Mouse (Mus musculus): ENCODE data around the gene Gm10837. TPM values are rescaled to one million over a fixed set of nuclear protein-coding genes. Genes with fewer than 3 reads are reported as not detected.

Gene Gm10837
- polyA plus RNA-seq, 1 experiment from 2014 or later: 0.07 TPM

DNA sequence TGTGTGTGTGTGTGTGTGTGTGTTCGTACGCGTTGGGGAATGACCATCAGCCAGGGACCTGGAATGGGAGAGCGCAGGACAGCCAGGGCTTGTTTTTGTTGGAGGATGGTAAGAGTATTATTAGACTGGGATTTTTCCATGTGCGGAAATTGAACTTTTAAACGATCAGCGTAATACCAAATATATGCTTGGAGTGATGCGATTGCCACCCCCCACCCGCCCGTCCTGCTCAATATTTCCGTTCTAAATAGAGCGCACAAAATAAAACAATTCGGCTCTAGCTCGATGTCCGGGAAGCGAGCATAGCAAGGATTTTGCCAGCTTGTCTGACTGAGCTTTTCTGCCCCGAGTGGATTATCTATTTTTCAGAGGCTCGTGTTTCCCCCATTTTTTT, 13.6 kb upstream of the Gm10837 start:
- H3K36me3 ChIP-seq: peaks cover 22% of the 10 kb centered on the region
- 0% methylated on average over 18 of the region's 18 CpGs for whole genome bisulfite sequencing

DNA sequence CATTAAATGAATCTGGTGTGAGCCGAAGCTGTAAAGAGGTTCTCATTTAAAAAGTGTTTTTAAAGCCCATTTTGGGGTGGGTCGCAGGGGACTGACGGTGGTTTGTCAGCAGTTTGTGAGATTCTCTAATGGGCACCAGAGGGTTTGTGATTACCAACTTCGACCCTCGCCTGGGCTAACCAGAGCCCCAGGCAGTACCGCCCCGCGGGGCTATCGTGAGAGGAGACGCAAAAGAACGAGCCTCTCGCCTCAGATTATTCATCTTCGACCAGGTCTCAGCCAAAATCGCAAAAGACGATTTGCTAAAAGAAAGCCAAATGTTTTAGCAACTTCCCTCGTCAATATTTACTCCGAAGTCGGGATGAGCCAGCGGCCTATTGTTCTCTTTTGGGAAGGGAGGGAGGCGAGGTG, 13.1 kb upstream of the Gm10837 start:
- peaks cover 22% of the 10 kb centered on the region for H3K36me3 ChIP-seq
- peak overlapping the region; percentile 82 for H3K4me3 ChIP-seq
- peak overlapping the region; percentile 97 for H3K27ac ChIP-seq (replicated peaks)
- peak; percentile 59 for DNase-seq (ENCODE audit: low spot score)
- H3K9me3 ChIP-seq (replicated peaks): no peaks in the 10 kb centered on the region
- H3K4me1 ChIP-seq: peaks cover 82% of the 10 kb centered on the region
- peaks cover 98% of the 10 kb centered on the region for H3K27me3 ChIP-seq (ENCODE audit: low read depth, poor library complexity, severe bottlenecking)
- under 1% methylated on average over 20 of the region's 20 CpGs for WGBS

More for the DNA sequence above, 13.6 kb upstream of the Gm10837 start:
- H3K27ac ChIP-seq (replicated peaks): peak overlapping the region; percentile 97
- no peak for DNase-seq (ENCODE audit: low spot score)
- H3K9me3 ChIP-seq (replicated peaks): no peaks in the 10 kb centered on the region
- H3K4me3 ChIP-seq: peak overlapping the region; percentile 82
- H3K4me1 ChIP-seq: peaks cover 81% of the 10 kb centered on the region
- peaks cover 98% of the 10 kb centered on the region for H3K27me3 ChIP-seq (ENCODE audit: low read depth, poor library complexity, severe bottlenecking)

DNA sequence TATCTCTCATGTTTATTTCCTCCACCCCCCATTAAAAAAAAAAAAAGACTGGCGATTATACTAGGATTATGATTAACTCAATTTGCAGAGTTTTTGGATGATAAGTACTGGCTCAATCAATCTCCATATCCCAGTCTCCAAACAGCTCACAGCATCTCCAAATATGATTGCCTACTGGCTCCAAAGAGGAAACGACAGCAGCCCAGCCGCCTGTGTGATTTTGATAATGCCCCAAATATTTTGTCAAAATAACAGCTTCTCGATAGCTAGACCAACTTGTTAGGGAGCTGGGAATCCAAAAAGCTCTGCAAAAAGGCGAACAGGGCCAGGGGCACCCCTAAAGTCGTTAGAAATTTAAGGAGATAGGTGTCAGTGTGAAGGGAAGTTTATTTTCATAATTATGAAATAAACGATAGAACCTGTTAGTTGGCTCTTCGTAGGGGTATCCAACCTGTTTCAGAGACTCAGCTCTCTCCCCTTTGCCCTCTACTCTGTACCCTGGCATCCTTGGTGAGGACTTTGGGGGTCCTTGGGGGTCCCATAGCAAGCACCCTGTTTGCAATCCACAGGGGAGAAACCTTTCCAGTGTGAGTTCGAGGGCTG, 12.3 kb upstream of the Gm10837 start:
- peaks cover 82% of the 10 kb centered on the region for H3K4me1 ChIP-seq
- H3K27ac ChIP-seq (replicated peaks): peak overlapping the region; percentile 97
- peaks cover 98% of the 10 kb centered on the region for H3K27me3 ChIP-seq (ENCODE audit: low read depth, poor library complexity, severe bottlenecking)
- DNase-seq (ENCODE audit: low spot score): no peak
- no peaks in the 10 kb centered on the region for H3K9me3 ChIP-seq (replicated peaks)
- H3K4me3 ChIP-seq: peak overlapping the region; percentile 82
- WGBS: 2% methylated on average over 9 of the region's 9 CpGs
- peaks cover 22% of the 10 kb centered on the region for H3K36me3 ChIP-seq

DNA sequence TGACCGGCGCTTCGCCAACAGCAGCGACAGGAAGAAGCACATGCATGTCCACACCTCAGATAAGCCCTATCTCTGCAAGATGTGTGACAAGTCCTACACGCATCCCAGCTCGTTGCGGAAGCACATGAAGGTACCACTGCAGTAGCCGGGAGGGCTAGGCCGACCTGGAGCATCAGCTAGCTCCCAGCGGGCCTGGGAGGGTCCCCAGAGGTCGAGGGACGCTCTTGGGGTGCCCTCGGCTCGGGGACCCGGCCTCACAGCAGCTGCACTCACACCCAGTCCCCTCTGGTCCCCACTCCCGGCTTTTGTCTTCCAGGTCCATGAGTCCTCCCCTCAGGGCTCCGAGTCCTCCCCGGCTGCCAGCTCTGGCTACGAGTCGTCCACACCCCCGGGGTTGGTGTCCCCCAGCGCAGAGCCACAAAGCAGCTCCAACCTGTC, 11.8 kb upstream of the Gm10837 start:
- H3K9me3 ChIP-seq (replicated peaks): no peaks in the 10 kb centered on the region
- peak; percentile 78 for DNase-seq (ENCODE audit: low spot score)
- H3K27me3 ChIP-seq (ENCODE audit: low read depth, poor library complexity, severe bottlenecking): peaks cover 98% of the 10 kb centered on the region
- H3K4me1 ChIP-seq: peaks cover 82% of the 10 kb centered on the region
- peak overlapping the region; percentile 82 for H3K4me3 ChIP-seq
- H3K36me3 ChIP-seq: peaks cover 22% of the 10 kb centered on the region
- under 1% methylated on average over 22 of the region's 22 CpGs for WGBS
- peak overlapping the region; percentile 97 for H3K27ac ChIP-seq (replicated peaks)

DNA sequence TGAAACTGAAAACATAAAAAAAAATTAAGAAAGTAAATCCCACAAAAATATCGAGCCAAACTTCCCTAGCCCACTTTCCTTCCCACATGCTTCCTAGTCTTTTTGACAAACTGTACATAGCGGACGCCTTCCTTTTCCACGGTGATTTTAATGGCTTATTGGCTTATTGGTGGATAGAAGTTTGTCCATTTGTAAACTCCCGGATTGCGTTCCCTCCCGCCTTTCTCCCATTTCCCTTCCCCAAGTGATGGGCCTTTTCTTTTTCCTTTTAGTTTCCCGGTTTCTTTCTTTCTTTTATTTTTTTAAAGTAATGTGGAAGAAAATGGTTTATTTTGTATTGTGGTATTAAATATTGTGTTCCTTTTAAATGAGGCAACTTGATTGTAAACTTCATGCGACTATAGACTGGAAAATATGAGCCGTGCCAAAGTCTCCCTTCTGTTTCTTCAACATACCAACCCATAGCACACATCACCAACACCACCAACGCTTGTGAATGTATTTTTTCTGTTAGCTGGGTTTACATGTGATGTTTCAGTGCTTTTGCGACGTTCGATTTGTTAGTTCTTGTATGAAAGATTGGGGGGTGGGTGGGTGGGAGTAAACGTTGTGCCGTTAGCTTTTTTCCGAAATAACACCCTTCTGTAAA, 10.8 kb upstream of the Gm10837 start:
- Histone ChIP-seq H3K36me3 (peaks cover 22% of the 10 kb centered on the region), H3K27ac (replicated peaks) (peak overlapping the region; percentile 97), H3K4me3 (peak overlapping the region; percentile 82), H3K4me1 (peaks cover 82% of the 10 kb centered on the region), H3K27me3 (ENCODE audit: low read depth, poor library complexity, severe bottlenecking) (peaks cover 98% of the 10 kb centered on the region), H3K9me3 (replicated peaks) (no peaks in the 10 kb centered on the region)
- WGBS: 8% methylated on average over 17 of the region's 17 CpGs
- peak; percentile 19 for DNase-seq (ENCODE audit: low spot score)

DNA sequence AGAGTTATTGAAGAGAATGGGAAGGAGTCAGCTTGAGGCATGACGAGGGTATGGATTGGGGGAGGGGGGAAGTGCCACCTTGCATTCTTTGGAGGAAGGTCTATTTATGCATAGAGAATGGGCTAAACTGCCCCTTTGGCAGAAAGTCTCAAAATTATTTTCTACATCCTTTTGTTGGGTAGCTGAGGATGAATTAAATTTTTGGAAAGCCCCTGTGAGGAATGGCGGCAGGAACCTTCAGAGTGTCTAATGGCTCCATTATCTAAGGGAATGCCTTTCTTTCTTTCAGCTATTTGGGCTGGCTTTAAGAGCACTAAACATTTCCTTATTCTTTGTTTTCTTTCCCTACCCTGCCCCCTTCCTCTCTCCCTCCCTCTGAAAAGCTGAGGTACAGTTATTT, 10.0 kb upstream of the Gm10837 start:
- 3% methylated on average over 2 of the region's 2 CpGs for WGBS
- Histone ChIP-seq H3K27me3 (ENCODE audit: low read depth, poor library complexity, severe bottlenecking) (peaks cover 98% of the 10 kb centered on the region), H3K9me3 (replicated peaks) (no peaks in the 10 kb centered on the region), H3K27ac (replicated peaks) (peak overlapping the region; percentile 97), H3K4me3 (peak overlapping the region; percentile 82), H3K4me1 (peaks cover 82% of the 10 kb centered on the region), H3K36me3 (peaks cover 22% of the 10 kb centered on the region)
- DNase-seq (ENCODE audit: low spot score): peak; percentile 41

DNA sequence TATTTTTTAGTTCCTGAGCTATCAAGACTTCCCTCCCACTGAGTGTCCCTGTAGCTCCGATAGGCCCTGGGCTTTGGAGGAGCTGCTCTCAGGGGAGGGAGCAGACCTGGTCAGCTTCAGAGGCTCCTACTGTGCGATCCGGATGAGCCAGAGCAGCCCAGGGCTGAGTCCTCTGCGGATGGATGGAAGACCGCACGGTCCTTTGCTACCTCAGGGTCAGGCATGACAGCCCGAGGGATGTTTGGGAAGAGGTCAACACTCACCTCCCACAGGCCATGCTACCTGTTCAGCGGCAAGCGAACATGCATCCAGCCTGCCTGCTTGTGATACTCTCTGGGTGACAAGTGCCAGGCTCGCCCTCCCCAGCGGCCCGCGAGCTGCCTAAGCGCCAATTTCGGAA, 9.2 kb upstream of the Gm10837 start:
- peak overlapping the region; percentile 97 for H3K27ac ChIP-seq (replicated peaks)
- DNase-seq (ENCODE audit: low spot score): peak; percentile 58
- peaks cover 80% of the 10 kb centered on the region for H3K4me1 ChIP-seq
- 2% methylated on average over 15 of the region's 15 CpGs for whole genome bisulfite sequencing
- peaks cover 98% of the 10 kb centered on the region for H3K27me3 ChIP-seq (ENCODE audit: low read depth, poor library complexity, severe bottlenecking)
- peak overlapping the region; percentile 82 for H3K4me3 ChIP-seq
- H3K9me3 ChIP-seq (replicated peaks): no peaks in the 10 kb centered on the region
- peaks cover 18% of the 10 kb centered on the region for H3K36me3 ChIP-seq

DNA sequence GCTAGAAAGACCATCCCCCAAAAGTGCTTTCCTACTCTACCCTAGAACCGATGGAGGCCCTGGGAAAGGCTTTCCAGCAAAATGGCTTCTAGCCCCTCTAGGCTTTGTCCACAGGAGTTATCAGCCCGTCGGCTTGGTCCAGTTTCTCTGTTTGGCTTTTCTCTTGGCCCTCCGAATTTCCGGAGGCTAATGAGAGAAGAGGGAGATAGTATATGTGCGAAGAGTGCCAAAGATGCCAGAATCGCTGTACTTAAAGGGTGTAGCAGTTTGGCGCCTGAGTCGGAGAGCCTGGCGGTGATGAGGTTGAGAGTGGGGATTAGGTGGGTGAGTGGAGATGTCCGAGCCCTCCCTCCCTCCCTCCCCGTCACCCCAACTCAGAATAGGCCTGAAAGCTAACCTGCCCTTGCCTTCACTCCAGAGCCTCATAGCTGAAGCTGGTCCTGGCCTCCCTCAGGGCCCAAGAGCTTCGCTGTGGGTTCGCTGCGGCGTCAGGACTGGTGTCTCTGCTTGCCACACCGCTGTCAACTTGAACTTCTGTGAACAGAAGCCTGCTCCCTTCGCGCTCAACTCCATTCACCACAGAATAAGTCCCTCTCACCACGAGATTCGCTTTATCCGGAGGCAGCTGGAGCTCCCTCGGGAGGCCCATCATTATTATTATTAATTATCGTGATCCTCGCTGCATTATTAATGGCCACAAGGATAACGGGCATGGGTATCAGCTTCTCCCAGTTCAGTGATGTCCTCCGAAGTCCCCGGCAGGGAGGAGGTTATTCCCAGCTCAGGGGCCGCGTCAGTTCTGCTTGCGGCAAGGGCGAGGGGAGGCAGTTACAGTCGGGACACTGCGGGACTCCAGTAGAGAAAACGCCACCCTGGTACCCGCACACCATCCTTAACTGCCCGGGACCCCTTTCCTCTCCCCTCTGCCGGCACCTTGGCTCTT, 8.0 kb upstream of the Gm10837 start:
- DNase-seq (ENCODE audit: low spot score): peak; percentile 71
- peak overlapping the region; percentile 97 for H3K27ac ChIP-seq (replicated peaks)
- WGBS: under 1% methylated on average over 38 of the region's 38 CpGs
- no peaks in the 10 kb centered on the region for H3K9me3 ChIP-seq (replicated peaks)
- peak overlapping the region; percentile 82 for H3K4me3 ChIP-seq
- H3K27me3 ChIP-seq (ENCODE audit: low read depth, poor library complexity, severe bottlenecking): peaks cover 98% of the 10 kb centered on the region
- peaks cover 12% of the 10 kb centered on the region for H3K36me3 ChIP-seq
- peaks cover 76% of the 10 kb centered on the region for H3K4me1 ChIP-seq

DNA sequence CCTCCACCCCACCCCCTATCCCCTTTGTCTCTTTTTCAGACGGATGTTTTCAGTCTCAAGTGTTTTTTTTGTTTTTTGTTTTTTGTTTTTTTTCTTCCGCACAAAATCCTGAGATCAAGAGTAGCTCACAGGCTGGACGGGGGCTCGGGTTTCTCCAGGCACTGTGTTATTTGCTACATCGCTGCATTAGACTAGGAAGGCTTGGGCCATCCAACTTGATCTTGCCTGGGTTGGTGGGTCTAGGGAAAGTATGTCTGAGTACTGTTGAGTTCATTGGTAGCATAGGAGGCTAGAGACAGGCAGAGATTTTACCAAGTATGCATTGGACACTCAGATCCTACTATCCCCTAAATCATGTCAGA, 7.4 kb upstream of the Gm10837 start:
- peak overlapping the region; percentile 97 for H3K27ac ChIP-seq (replicated peaks)
- DNase-seq (ENCODE audit: low spot score): no peak
- peaks cover 74% of the 10 kb centered on the region for H3K4me1 ChIP-seq
- H3K36me3 ChIP-seq: peaks cover 11% of the 10 kb centered on the region
- H3K9me3 ChIP-seq (replicated peaks): no peaks in the 10 kb centered on the region
- WGBS: 2% methylated on average over 5 of the region's 5 CpGs
- peak overlapping the region; percentile 82 for H3K4me3 ChIP-seq
- peaks cover 98% of the 10 kb centered on the region for H3K27me3 ChIP-seq (ENCODE audit: low read depth, poor library complexity, severe bottlenecking)

DNA sequence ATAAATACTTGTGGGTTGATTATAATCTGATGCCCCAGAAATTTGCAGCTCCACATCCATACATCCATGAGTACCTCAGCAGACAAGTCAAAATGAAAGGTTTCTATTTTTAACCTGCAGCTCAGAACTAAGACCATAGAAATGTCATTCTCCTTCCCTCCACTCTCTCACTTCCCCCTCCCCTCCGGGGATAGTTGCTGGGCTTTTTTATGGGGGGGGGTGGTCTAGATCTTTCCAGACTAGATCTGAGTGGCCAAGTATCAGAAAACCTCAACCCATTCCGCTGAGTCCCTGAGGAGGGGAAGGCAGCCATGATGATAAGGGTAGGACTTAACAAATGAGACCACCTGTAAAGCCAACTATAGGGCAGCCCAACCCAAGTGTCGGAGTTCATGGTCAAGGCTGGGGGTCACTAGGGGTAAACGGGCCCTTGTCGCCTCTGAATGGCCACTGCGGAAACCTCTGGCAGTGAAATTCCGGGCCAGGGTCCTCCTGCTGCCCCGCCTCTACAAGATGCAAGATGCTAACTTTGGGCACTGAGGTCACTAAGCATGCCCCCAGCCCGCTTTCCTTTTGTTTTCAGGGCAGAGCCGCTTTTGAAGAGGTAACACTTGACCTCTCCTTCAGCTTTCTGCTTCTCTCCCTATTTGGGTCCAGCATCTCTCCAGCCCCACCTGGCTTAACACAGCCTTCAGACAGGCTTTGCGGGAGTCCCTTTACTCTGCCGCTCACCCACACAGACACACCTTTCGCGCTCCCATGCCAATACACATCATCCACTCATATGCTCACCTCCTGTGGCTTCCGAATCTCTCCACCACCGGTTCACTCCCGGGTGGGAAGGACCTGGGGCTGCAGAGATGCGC, 6.6 kb upstream of the Gm10837 start:
- Histone ChIP-seq H3K36me3 (peaks cover 3% of the 10 kb centered on the region), H3K27me3 (ENCODE audit: low read depth, poor library complexity, severe bottlenecking) (peaks cover 98% of the 10 kb centered on the region), H3K27ac (replicated peaks) (peak overlapping the region; percentile 43), H3K9me3 (replicated peaks) (no peaks in the 10 kb centered on the region), H3K4me3 (peak overlapping the region; percentile 44), H3K4me1 (peaks cover 66% of the 10 kb centered on the region)
- WGBS: 2% methylated on average over 18 of the region's 18 CpGs
- DNase-seq (ENCODE audit: low spot score): peak; percentile 57

DNA sequence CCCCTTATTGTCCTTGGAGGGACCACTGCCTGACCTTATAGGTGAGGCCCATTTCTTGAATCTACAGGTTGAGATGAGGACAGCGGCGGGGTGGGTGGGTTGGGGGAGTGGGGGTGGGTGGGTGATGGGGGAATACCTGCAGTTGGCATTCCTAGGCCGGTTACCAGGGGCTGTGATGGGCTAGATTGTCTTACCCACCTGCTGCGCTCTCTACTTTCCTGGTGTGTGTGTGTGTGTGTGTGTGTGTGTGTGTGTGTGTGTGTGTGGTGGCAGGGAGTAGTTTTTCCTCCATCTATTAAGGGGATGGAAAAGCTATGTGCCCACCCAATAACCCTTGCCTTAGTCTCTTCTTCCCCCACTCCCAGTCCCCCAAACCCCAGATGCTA, 5.9 kb upstream of the Gm10837 start:
- Histone ChIP-seq H3K27me3 (ENCODE audit: low read depth, poor library complexity, severe bottlenecking) (peaks cover 100% of the 10 kb centered on the region), H3K4me1 (peaks cover 66% of the 10 kb centered on the region), H3K4me3 (peak overlapping the region; percentile 44), H3K27ac (replicated peaks) (peak overlapping the region; percentile 43), H3K9me3 (replicated peaks) (no peaks in the 10 kb centered on the region), H3K36me3 (no peaks in the 10 kb centered on the region)
- WGBS: 7% methylated on average over 4 of the region's 4 CpGs
- no peak for DNase-seq (ENCODE audit: low spot score)

Data from midbrain, embryonic 10.5 days (tissue).